Mouse (Mus musculus): ENCODE measurements at regions not wholly inside any gene's neighbourhood (a gene's known extent, or its start where the extent isn't known, plus 50 kb on each side); places are given as distances from the start of the nearest gene placed in this dataset.

DNA sequence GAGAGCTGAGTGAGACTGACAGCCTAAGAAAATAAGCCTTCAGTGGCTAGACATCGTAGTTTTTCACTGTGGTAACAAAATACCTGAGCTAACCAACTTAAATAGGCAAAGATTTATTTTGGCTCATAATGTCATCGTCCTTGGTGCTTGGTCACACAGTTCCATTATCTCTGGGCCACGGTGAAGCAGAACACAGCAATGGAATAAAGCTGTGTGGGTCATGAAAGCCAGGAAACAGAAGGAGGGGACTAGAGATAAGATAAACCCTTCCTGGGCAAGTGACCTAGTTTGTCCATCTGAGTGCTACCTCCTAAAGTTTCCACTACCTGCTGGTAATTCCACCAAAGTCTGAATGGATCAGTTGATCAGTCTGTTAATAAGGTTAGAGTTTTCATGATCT is 134.8 kb upstream of the Gm5129 start:
- Histone ChIP-seq H3K9me3 (replicated peaks; ENCODE audit: control insufficient read depth, low read length) (no peaks in the 10 kb centered on the region), H3K27ac (ENCODE audit: low read depth, low read length) (no peak overlapping the region), H3K27me3 (ENCODE audit: control insufficient read depth, insufficient read depth, low read length) (no peaks in the 10 kb centered on the region), H3K4me1 (ENCODE audit: control insufficient read depth, insufficient read depth, low read length) (no peaks in the 10 kb centered on the region), H3K4me2 (no peak overlapping the region), H3K4me3 (ENCODE audit: low read depth, low read length) (no peak overlapping the region), H3K9ac (ENCODE audit: low read depth, low read length) (no peak overlapping the region), H3K36me3 (ENCODE audit: control insufficient read depth, insufficient read depth, low read length) (no peaks in the 10 kb centered on the region)
- 19% methylated on average over 3 of the region's 3 CpGs for WGBS (ENCODE audit: insufficient replicate concordance)
- ATAC-seq (replicated peaks; ENCODE audit: insufficient number of reproducible peaks, low FRiP score, low TSS enrichment) = no peak

DNA sequence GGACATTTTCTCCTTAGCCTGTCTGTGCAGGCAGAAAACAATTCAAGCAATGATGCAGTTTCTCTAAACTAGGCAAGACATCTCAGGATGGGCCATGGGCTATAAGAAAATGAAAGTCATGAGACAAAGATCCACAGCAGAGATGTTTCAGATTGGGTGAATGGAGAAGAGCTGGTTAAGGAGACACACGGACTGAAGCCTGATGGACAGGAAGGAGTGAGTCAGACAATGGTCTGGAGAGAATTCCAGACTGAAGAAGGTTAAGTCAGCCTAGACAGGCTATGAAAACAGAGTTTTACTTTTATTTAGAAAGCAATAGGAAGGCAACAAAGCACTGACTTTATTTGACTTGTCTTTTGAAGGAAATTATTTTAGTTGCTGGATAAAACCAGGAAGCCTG is 137.5 kb upstream of the Il6 start:
- Histone ChIP-seq H3K4me1 (ENCODE audit: control insufficient read depth, insufficient read depth, low read length) (no peaks in the 10 kb centered on the region), H3K4me3 (ENCODE audit: low read depth, low read length) (no peak overlapping the region), H3K4me2 (no peak overlapping the region), H3K9me3 (replicated peaks; ENCODE audit: control insufficient read depth, low read length) (no peaks in the 10 kb centered on the region), H3K27ac (ENCODE audit: low read depth, low read length) (no peak overlapping the region), H3K9ac (ENCODE audit: low read depth, low read length) (no peak overlapping the region), H3K36me3 (ENCODE audit: control insufficient read depth, insufficient read depth, low read length) (no peaks in the 10 kb centered on the region), H3K27me3 (ENCODE audit: control insufficient read depth, insufficient read depth, low read length) (no peaks in the 10 kb centered on the region)
- WGBS (ENCODE audit: insufficient replicate concordance) = 49% methylated on average over 1 of the region's 1 CpGs
- ATAC-seq (replicated peaks; ENCODE audit: insufficient number of reproducible peaks, low FRiP score, low TSS enrichment) = no peak

DNA sequence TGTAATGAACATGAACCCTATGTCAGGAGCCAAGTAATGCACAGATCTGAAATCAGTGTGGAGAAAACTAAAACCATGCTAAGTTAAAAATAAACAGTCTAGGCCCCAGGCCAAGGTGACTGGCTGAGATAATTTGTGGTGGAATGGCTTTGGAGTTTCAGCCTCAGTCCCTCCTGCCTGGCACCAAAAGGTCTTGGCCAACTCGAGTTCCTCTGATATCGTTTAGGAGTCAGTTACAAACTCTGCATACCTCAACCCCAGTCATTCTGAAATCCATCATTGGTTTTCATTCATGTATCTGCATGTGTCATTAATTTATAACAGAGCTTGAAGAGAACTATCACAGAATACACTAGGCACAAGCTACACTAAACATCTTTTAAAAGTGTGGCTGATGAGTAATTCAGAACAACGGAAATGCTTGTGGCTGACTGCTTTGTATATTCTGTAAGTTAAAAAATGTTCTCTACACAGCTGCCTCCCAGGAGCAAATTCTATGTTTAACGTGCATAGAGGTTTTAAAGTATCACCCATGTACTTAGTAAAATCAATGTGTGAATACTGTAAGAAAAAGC is 125.6 kb upstream of the Il6 start:
- Histone ChIP-seq H3K9ac (ENCODE audit: low read depth, low read length) (no peak overlapping the region), H3K4me1 (ENCODE audit: control insufficient read depth, insufficient read depth, low read length) (0 out of 2 replicates have a peak, but pooled peaks cover 3% of the 10 kb centered on the region), H3K9me3 (replicated peaks; ENCODE audit: control insufficient read depth, low read length) (no peaks in the 10 kb centered on the region), H3K4me3 (ENCODE audit: low read depth, low read length) (no peak overlapping the region), H3K27me3 (ENCODE audit: control insufficient read depth, insufficient read depth, low read length) (no peaks in the 10 kb centered on the region), H3K36me3 (ENCODE audit: control insufficient read depth, insufficient read depth, low read length) (no peaks in the 10 kb centered on the region), H3K4me2 (no peak overlapping the region), H3K27ac (ENCODE audit: low read depth, low read length) (no peak overlapping the region)
- ATAC-seq (replicated peaks; ENCODE audit: insufficient number of reproducible peaks, low FRiP score, low TSS enrichment) = no peak
- 52% methylated on average over 4 of the region's 4 CpGs for WGBS (ENCODE audit: insufficient replicate concordance)

- Histone ChIP-seq H3K27ac (ENCODE audit: low read depth, low read length) (no peak overlapping the region), H3K9ac (ENCODE audit: low read depth, low read length) (no peak overlapping the region), H3K9me3 (replicated peaks; ENCODE audit: control insufficient read depth, low read length) (no peaks in the 10 kb centered on the region), H3K36me3 (ENCODE audit: control insufficient read depth, insufficient read depth, low read length) (no peaks in the 10 kb centered on the region), H3K27me3 (ENCODE audit: control insufficient read depth, insufficient read depth, low read length) (no peaks in the 10 kb centered on the region), H3K4me1 (ENCODE audit: control insufficient read depth, insufficient read depth, low read length) (peaks cover 13% of the 10 kb centered on the region), H3K4me2 (no peak overlapping the region), H3K4me3 (ENCODE audit: low read depth, low read length) (no peak overlapping the region)
- ATAC-seq (replicated peaks; ENCODE audit: insufficient number of reproducible peaks, low FRiP score, low TSS enrichment) = no peak
- 70% methylated on average over 2 of the region's 2 CpGs for WGBS (ENCODE audit: insufficient replicate concordance)
These were observed 120.6 kb upstream of the Il6 start for GRCm38 (mm10) chr5:29892344-29892743.

GRCm38 (mm10) chr5:29892861-29893260 is 120.1 kb upstream of the Il6 start:
- H3K4me2 ChIP-seq = no peak overlapping the region
- H3K4me1 ChIP-seq (ENCODE audit: control insufficient read depth, insufficient read depth, low read length) = peaks cover 13% of the 10 kb centered on the region
- WGBS (ENCODE audit: insufficient replicate concordance) = 84% methylated on average over 2 of the region's 2 CpGs
- H3K9ac ChIP-seq (ENCODE audit: low read depth, low read length) = no peak overlapping the region
- no peak overlapping the region for H3K4me3 ChIP-seq (ENCODE audit: low read depth, low read length)
- no peak overlapping the region for H3K27ac ChIP-seq (ENCODE audit: low read depth, low read length)
- H3K36me3 ChIP-seq (ENCODE audit: control insufficient read depth, insufficient read depth, low read length) = no peaks in the 10 kb centered on the region
- no peak for ATAC-seq (replicated peaks; ENCODE audit: insufficient number of reproducible peaks, low FRiP score, low TSS enrichment)
- H3K27me3 ChIP-seq (ENCODE audit: control insufficient read depth, insufficient read depth, low read length) = no peaks in the 10 kb centered on the region
- no peaks in the 10 kb centered on the region for H3K9me3 ChIP-seq (replicated peaks; ENCODE audit: control insufficient read depth, low read length)

GRCm38 (mm10) chr5:29893829-29894228 is 119.1 kb upstream of the Il6 start:
- ATAC-seq (replicated peaks; ENCODE audit: insufficient number of reproducible peaks, low FRiP score, low TSS enrichment) = no peak
- no peak overlapping the region for H3K4me2 ChIP-seq
- 8% methylated on average over 5 of the region's 5 CpGs for WGBS (ENCODE audit: insufficient replicate concordance)
- no peak overlapping the region for H3K27ac ChIP-seq (ENCODE audit: low read depth, low read length)
- no peaks in the 10 kb centered on the region for H3K27me3 ChIP-seq (ENCODE audit: control insufficient read depth, insufficient read depth, low read length)
- no peak overlapping the region for H3K4me3 ChIP-seq (ENCODE audit: low read depth, low read length)
- H3K9ac ChIP-seq (ENCODE audit: low read depth, low read length) = no peak overlapping the region
- H3K4me1 ChIP-seq (ENCODE audit: control insufficient read depth, insufficient read depth, low read length) = peaks cover 13% of the 10 kb centered on the region
- no peaks in the 10 kb centered on the region for H3K36me3 ChIP-seq (ENCODE audit: control insufficient read depth, insufficient read depth, low read length)
- no peaks in the 10 kb centered on the region for H3K9me3 ChIP-seq (replicated peaks; ENCODE audit: control insufficient read depth, low read length)

DNA sequence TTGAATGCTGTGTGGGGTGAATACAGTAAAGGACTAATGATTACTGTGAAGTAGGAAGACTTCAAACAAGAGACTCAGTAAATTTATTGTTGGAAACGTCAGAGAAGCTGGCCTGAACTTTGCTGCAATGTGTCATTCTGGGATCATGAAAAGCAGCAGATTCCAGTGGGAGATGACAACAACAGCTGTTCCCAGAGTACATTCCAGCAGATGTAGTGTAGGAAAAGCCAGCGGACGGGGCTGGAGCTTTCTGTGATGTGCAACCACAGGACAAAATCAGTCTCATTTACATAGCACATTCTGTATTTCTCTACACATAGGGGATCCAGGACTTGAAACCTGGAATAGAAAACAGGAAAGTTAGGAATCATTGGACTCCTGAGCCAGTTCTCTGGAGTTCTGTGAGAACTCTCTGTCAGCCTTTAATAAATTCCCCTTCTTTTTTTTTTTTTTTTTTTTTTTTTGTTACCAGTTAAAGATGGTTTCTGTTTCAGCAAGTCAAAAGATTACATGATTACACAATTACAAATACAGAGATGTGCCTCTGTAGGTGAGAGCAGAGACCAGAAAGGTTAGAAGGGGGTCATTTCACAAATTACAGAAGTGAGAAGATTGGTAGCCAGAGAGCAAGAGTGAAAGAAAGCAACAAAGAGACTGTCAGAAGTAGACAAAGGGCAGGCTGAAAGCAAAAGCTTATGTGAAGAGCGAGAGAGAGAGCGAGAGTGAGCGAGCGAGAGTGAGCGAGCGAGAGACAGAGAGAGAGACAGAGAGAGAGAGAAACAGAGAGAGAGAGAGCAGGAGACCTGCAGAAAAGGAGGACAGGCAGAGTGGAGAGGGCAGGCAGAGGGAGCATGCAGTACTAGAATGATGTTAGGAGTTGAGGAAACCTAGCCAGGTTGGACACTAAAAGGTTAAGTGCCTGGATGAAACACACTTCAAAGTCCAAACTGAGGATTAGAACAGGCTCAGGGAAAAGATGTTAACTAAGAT is 118.0 kb upstream of the Il6 start:
- no peaks in the 10 kb centered on the region for H3K36me3 ChIP-seq (ENCODE audit: control insufficient read depth, insufficient read depth, low read length)
- no peaks in the 10 kb centered on the region for H3K9me3 ChIP-seq (replicated peaks; ENCODE audit: control insufficient read depth, low read length)
- H3K9ac ChIP-seq (ENCODE audit: low read depth, low read length) = no peak overlapping the region
- no peak overlapping the region for H3K27ac ChIP-seq (ENCODE audit: low read depth, low read length)
- H3K4me1 ChIP-seq (ENCODE audit: control insufficient read depth, insufficient read depth, low read length) = peaks cover 13% of the 10 kb centered on the region
- 56% methylated on average over 9 of the region's 9 CpGs for WGBS (ENCODE audit: insufficient replicate concordance)
- H3K27me3 ChIP-seq (ENCODE audit: control insufficient read depth, insufficient read depth, low read length) = no peaks in the 10 kb centered on the region
- H3K4me3 ChIP-seq (ENCODE audit: low read depth, low read length) = no peak overlapping the region
- ATAC-seq (replicated peaks; ENCODE audit: insufficient number of reproducible peaks, low FRiP score, low TSS enrichment) = no peak
- peak overlapping the region; percentile 8 for H3K4me2 ChIP-seq

DNA sequence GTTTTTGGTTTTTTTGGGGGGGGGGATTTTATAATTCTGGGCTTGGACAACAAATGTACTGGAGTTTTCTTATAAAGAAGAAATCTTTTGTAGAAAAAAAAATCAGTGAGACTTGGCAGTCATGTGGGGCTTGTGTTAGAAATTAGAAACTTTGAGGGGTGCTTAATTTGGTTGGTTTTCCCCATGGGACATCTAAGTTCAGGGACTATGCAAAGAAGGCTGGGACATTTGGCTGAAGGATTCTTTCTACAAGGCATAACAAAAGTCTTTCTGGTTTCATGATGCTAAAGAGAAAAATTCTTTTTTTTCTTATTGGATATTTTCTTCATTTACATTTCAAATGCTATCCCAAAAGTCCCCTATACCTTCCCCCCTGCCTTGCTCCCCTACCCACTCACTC is 115.3 kb upstream of the Il6 start:
- no peak overlapping the region for H3K9ac ChIP-seq (ENCODE audit: low read depth, low read length)
- H3K36me3 ChIP-seq (ENCODE audit: control insufficient read depth, insufficient read depth, low read length) = no peaks in the 10 kb centered on the region
- no peak overlapping the region for H3K4me2 ChIP-seq
- no peak overlapping the region for H3K4me3 ChIP-seq (ENCODE audit: low read depth, low read length)
- no peaks in the 10 kb centered on the region for H3K27me3 ChIP-seq (ENCODE audit: control insufficient read depth, insufficient read depth, low read length)
- H3K27ac ChIP-seq (ENCODE audit: low read depth, low read length) = no peak overlapping the region
- H3K9me3 ChIP-seq (replicated peaks; ENCODE audit: control insufficient read depth, low read length) = no peaks in the 10 kb centered on the region
- H3K4me1 ChIP-seq (ENCODE audit: control insufficient read depth, insufficient read depth, low read length) = peaks cover 13% of the 10 kb centered on the region
- no peak for ATAC-seq (replicated peaks; ENCODE audit: insufficient number of reproducible peaks, low FRiP score, low TSS enrichment)

DNA sequence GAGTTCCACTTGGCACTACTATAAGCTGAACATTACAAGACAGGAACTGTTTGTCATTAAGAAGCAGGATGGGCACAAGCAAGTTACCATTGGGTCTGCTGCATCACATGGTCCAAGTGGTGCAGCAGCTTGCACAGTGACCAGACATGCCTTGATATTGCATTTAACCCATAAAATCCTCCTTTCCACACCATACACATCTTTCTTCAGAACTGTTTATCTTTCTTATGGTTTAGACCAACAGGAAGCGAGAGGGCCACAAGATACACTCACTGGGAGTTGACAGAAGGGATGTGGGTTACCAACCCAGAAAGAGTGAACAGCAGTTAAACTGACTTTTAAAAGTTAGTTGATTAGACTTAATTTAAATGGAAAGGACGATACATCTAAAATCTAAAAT is 111.2 kb upstream of the Il6 start:
- ATAC-seq (replicated peaks; ENCODE audit: insufficient number of reproducible peaks, low FRiP score, low TSS enrichment) = no peak
- no peak overlapping the region for H3K4me2 ChIP-seq

More for the DNA sequence above, 111.2 kb upstream of the Il6 start:
- no peaks in the 10 kb centered on the region for H3K9me3 ChIP-seq (replicated peaks; ENCODE audit: control insufficient read depth, low read length)
- no peak overlapping the region for H3K4me3 ChIP-seq (ENCODE audit: low read depth, low read length)
- no peak overlapping the region for H3K27ac ChIP-seq (ENCODE audit: low read depth, low read length)
- H3K9ac ChIP-seq (ENCODE audit: low read depth, low read length) = no peak overlapping the region
- no peaks in the 10 kb centered on the region for H3K4me1 ChIP-seq (ENCODE audit: control insufficient read depth, insufficient read depth, low read length)
- 69% methylated on average over 2 of the region's 2 CpGs for WGBS (ENCODE audit: insufficient replicate concordance)
- H3K27me3 ChIP-seq (ENCODE audit: control insufficient read depth, insufficient read depth, low read length) = no peaks in the 10 kb centered on the region
- H3K36me3 ChIP-seq (ENCODE audit: control insufficient read depth, insufficient read depth, low read length) = no peaks in the 10 kb centered on the region

All from heart, embryonic 11.5 days (tissue).